Mouse (Mus musculus) intestine, embryonic 15.5 days (tissue): ENCODE measurements at regions not wholly inside any gene's neighbourhood (a gene's known extent, or its start where the extent isn't known, plus 50 kb on each side); places are given as distances from the start of the nearest gene placed in this dataset.

ENCODE experiments used
- ATAC-seq: fragments of 200-750 bp; cut with Nextera tagmentation; 2 replicates; pipeline ENCODE4 v1.8.0; 2017; ENCODE audit warnings: moderate TSS enrichment, moderate library complexity
- H3K27ac ChIP-seq: fragments of 300-500 bp; sonication (generic); 2 replicates; pipeline ENCODE4 v1.5.1; 2015; ENCODE audit warnings: mild to moderate bottlenecking, inconsistent platforms
- H3K27me3 ChIP-seq: fragments of 300-500 bp; sonication (generic); replicated peaks from 2 replicates; pipeline ENCODE4 v1.6.1; 2015; ENCODE audit warnings: inconsistent platforms
- H3K36me3 ChIP-seq: fragments of 300-500 bp; sonication (generic); 2 replicates; pipeline ENCODE4 v1.6.1; 2015; ENCODE audit warnings: inconsistent platforms
- H3K4me1 ChIP-seq: fragments of 300-500 bp; sonication (generic); replicated peaks from 2 replicates; pipeline ENCODE4 v1.6.1; 2015; ENCODE audit warnings: inconsistent platforms
- H3K4me2 ChIP-seq: fragments of 300-500 bp; sonication (generic); replicated peaks from 2 replicates; pipeline ENCODE4 v1.6.1; 2015; ENCODE audit warnings: mild to moderate bottlenecking, inconsistent platforms
- H3K4me3 ChIP-seq: fragments of 300-500 bp; sonication (generic); replicated peaks from 2 replicates; pipeline ENCODE4 v1.5.1; 2015; ENCODE audit warnings: inconsistent platforms
- H3K9ac ChIP-seq: fragments of 300-500 bp; sonication (generic); 2 replicates; pipeline ENCODE4 v1.6.1; 2015; ENCODE audit warnings: inconsistent platforms
- H3K9me3 ChIP-seq: fragments of 300-500 bp; sonication (generic); 2 replicates; pipeline ENCODE4 v1.6.1; 2016; ENCODE audit warnings: inconsistent platforms
- WGBS: fragments of 180-500 bp; shearing (Covaris S2); methylation state at CpG from one replicate; pipeline ENCODE4 v1.1.7; 2015; 5-methylcytosine and 5-hydroxymethylcytosine counted together

GRCm38 (mm10) chr2:128523425-128524108 lies 67.4 kb upstream of the Spdye4c start:
- no peak overlapping the region for H3K27ac ChIP-seq
- no peak for ATAC-seq
- 69% methylated on average over 4 of the region's 4 CpGs for WGBS
- no peak overlapping the region for H3K9ac ChIP-seq
- no peaks in the 10 kb centered on the region for H3K9me3 ChIP-seq
- no peaks in the 10 kb centered on the region for H3K27me3 ChIP-seq
- H3K36me3 ChIP-seq, result no peaks in the 10 kb centered on the region
- no peaks in the 10 kb centered on the region for H3K4me1 ChIP-seq
- H3K4me2 ChIP-seq, result no peak overlapping the region
- H3K4me3 ChIP-seq, result no peak overlapping the region

- WGBS, result 72% methylated on average over 2 of the region's 2 CpGs
- H3K4me1 ChIP-seq, result no peaks in the 10 kb centered on the region
- H3K9ac ChIP-seq, result no peak overlapping the region
- H3K36me3 ChIP-seq, result no peaks in the 10 kb centered on the region
- no peaks in the 10 kb centered on the region for H3K9me3 ChIP-seq
- ATAC-seq, result no peak
- H3K4me2 ChIP-seq, result no peak overlapping the region
- H3K4me3 ChIP-seq, result no peak overlapping the region
- H3K27me3 ChIP-seq, result no peaks in the 10 kb centered on the region
- no peak overlapping the region for H3K27ac ChIP-seq
Observed at GRCm38 (mm10) chr2:128526100-128526499, 64.9 kb upstream of the Spdye4c start.

- no peak overlapping the region for H3K4me2 ChIP-seq
- no peaks in the 10 kb centered on the region for H3K27me3 ChIP-seq
- WGBS, result 45% methylated on average over 3 of the region's 3 CpGs
- H3K27ac ChIP-seq, result no peak overlapping the region
- no peak overlapping the region for H3K4me3 ChIP-seq
- ATAC-seq, result no peak
- no peaks in the 10 kb centered on the region for H3K4me1 ChIP-seq
- no peaks in the 10 kb centered on the region for H3K9me3 ChIP-seq
- H3K9ac ChIP-seq, result no peak overlapping the region
- H3K36me3 ChIP-seq, result no peaks in the 10 kb centered on the region
Observed at GRCm38 (mm10) chr2:128526883-128527344, 64.1 kb upstream of the Spdye4c start.

- no peak for ATAC-seq
- no peak overlapping the region for H3K9ac ChIP-seq
- no peaks in the 10 kb centered on the region for H3K27me3 ChIP-seq
- no peak overlapping the region for H3K4me3 ChIP-seq
- WGBS, result 86% methylated on average over 3 of the region's 3 CpGs
- H3K9me3 ChIP-seq, result no peaks in the 10 kb centered on the region
- no peaks in the 10 kb centered on the region for H3K4me1 ChIP-seq
- H3K36me3 ChIP-seq, result no peaks in the 10 kb centered on the region
- no peak overlapping the region for H3K4me2 ChIP-seq
- no peak overlapping the region for H3K27ac ChIP-seq
Observed at GRCm38 (mm10) chr2:128536294-128536693, 54.7 kb upstream of the Spdye4c start.

GRCm38 (mm10) chr2:128537425-128537824 lies 53.6 kb upstream of the Spdye4c start:
- Histone ChIP-seq H3K9ac (no peak overlapping the region), H3K9me3 (no peaks in the 10 kb centered on the region), H3K4me1 (no peaks in the 10 kb centered on the region), H3K27me3 (no peaks in the 10 kb centered on the region), H3K4me2 (no peak overlapping the region), H3K36me3 (no peaks in the 10 kb centered on the region), H3K4me3 (no peak overlapping the region), H3K27ac (no peak overlapping the region)
- 75% methylated on average over 6 of the region's 6 CpGs for WGBS
- ATAC-seq, result no peak

GRCm38 (mm10) chr2:128538736-128539135 lies 52.3 kb upstream of the Spdye4c start:
- no peaks in the 10 kb centered on the region for H3K4me1 ChIP-seq
- H3K36me3 ChIP-seq, result no peaks in the 10 kb centered on the region
- no peak overlapping the region for H3K9ac ChIP-seq
- no peak overlapping the region for H3K27ac ChIP-seq
- ATAC-seq, result no peak
- 94% methylated on average over 8 of the region's 8 CpGs for WGBS
- H3K9me3 ChIP-seq, result no peaks in the 10 kb centered on the region
- no peak overlapping the region for H3K4me2 ChIP-seq
- no peaks in the 10 kb centered on the region for H3K27me3 ChIP-seq
- no peak overlapping the region for H3K4me3 ChIP-seq
